Mouse (Mus musculus): Measurements from ENCODE around the gene Ptger3. TPM values are rescaled to one million over a fixed set of nuclear protein-coding genes. Genes with fewer than 3 reads are reported as not detected.

The Ptger3 gene
- polyA plus RNA-seq, 1 experiment, result 2.5 TPM

DNA sequence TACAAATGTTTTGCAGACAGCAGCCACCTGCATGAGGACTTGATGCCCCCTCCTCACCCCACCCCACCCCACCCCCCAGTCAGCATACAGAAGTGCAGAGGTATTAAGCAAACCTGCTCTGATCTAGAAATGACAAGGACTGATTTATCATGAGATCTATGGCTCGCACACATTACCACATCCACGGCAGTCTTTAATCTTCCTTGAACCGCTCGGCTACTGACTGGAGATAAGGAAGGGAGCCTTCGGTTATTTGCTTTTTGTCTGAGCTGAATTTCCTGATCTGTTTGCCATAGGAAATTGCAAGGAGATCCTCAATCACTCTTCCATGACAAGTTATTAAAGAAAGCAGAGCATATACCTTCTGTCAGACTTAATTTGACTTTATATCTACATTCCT lies 64.0 kb downstream of the Ptger3 start:
- H3K27ac ChIP-seq (ENCODE audit: insufficient read depth, low read depth, low read length), result no peak overlapping the region
- no peaks in the 10 kb centered on the region for H3K27me3 ChIP-seq (ENCODE audit: control insufficient read depth, insufficient read depth, low read length)
- TF ChIP-seq CTCF (IDR thresholded peaks at IDR 0.05; ENCODE audit: extremely low read depth, insufficient read length, insufficient replicate concordance, low read depth, low read length), result no peak
- TF ChIP-seq POLR2A (IDR thresholded peaks at IDR 0.05; ENCODE audit: low read depth, low read length), result no peak
- H3K36me3 ChIP-seq (ENCODE audit: control insufficient read depth, insufficient read depth, low read length), result no peaks in the 10 kb centered on the region
- WGBS, result 34% methylated on average over 5 of the region's 5 CpGs
- no peak overlapping the region for H3K4me3 ChIP-seq (ENCODE audit: low read depth, low read length)
- H3K4me1 ChIP-seq (ENCODE audit: control insufficient read depth, insufficient read depth, insufficient read length, low read length), result no peaks in the 10 kb centered on the region

DNA sequence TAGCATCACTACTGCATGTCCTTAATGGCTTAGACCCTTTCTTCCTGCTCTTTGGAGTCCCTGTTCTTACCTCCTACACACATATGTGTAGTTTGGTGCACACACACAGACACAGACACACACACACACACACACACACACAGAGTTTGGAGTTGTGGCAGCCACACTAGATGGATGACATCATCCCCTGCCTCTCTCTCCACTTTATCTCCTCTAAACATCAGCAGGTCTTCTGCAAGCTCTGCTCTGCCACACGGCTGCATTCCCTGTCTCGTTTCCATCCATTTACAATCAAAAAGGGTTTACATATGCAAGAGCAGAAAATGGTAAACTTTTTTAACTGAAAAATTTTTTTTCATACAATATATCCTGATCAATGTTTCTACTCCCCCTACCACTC lies 64.7 kb downstream of the Ptger3 start:
- no peak for TF ChIP-seq CTCF (IDR thresholded peaks at IDR 0.05; ENCODE audit: extremely low read depth, insufficient read length, insufficient replicate concordance, low read depth, low read length)
- no peak for TF ChIP-seq POLR2A (IDR thresholded peaks at IDR 0.05; ENCODE audit: low read depth, low read length)
- H3K36me3 ChIP-seq (ENCODE audit: control insufficient read depth, insufficient read depth, low read length), result no peaks in the 10 kb centered on the region
- H3K27ac ChIP-seq (ENCODE audit: insufficient read depth, low read depth, low read length), result no peak overlapping the region
- H3K4me1 ChIP-seq (ENCODE audit: control insufficient read depth, insufficient read depth, insufficient read length, low read length), result no peaks in the 10 kb centered on the region
- WGBS, result 34% methylated on average over 2 of the region's 2 CpGs
- no peaks in the 10 kb centered on the region for H3K27me3 ChIP-seq (ENCODE audit: control insufficient read depth, insufficient read depth, low read length)
- no peak overlapping the region for H3K4me3 ChIP-seq (ENCODE audit: low read depth, low read length)

GRCm38 (mm10) chr3:157634431-157634830 lies 67.7 kb downstream of the Ptger3 start:
- 73% methylated on average over 3 of the region's 3 CpGs for WGBS
- H3K36me3 ChIP-seq (ENCODE audit: control insufficient read depth, insufficient read depth, low read length), result no peaks in the 10 kb centered on the region
- no peaks in the 10 kb centered on the region for H3K27me3 ChIP-seq (ENCODE audit: control insufficient read depth, insufficient read depth, low read length)
- no peaks in the 10 kb centered on the region for H3K4me1 ChIP-seq (ENCODE audit: control insufficient read depth, insufficient read depth, insufficient read length, low read length)
- H3K27ac ChIP-seq (ENCODE audit: insufficient read depth, low read depth, low read length), result no peak overlapping the region
- TF ChIP-seq CTCF (IDR thresholded peaks at IDR 0.05; ENCODE audit: extremely low read depth, insufficient read length, insufficient replicate concordance, low read depth, low read length), result no peak
- TF ChIP-seq POLR2A (IDR thresholded peaks at IDR 0.05; ENCODE audit: low read depth, low read length), result no peak
- no peak overlapping the region for H3K4me3 ChIP-seq (ENCODE audit: low read depth, low read length)

GRCm38 (mm10) chr3:157635713-157636112 lies 69.0 kb downstream of the Ptger3 start:
- Histone ChIP-seq H3K36me3 (ENCODE audit: control insufficient read depth, insufficient read depth, low read length) (no peaks in the 10 kb centered on the region), H3K27ac (ENCODE audit: insufficient read depth, low read depth, low read length) (no peak overlapping the region), H3K27me3 (ENCODE audit: control insufficient read depth, insufficient read depth, low read length) (no peaks in the 10 kb centered on the region), H3K4me1 (ENCODE audit: control insufficient read depth, insufficient read depth, insufficient read length, low read length) (no peaks in the 10 kb centered on the region), H3K4me3 (ENCODE audit: low read depth, low read length) (no peak overlapping the region)
- WGBS, result 72% methylated on average over 4 of the region's 4 CpGs
- TF ChIP-seq CTCF (IDR thresholded peaks at IDR 0.05; ENCODE audit: extremely low read depth, insufficient read length, insufficient replicate concordance, low read depth, low read length), result no peak
- no peak for TF ChIP-seq POLR2A (IDR thresholded peaks at IDR 0.05; ENCODE audit: low read depth, low read length)

DNA sequence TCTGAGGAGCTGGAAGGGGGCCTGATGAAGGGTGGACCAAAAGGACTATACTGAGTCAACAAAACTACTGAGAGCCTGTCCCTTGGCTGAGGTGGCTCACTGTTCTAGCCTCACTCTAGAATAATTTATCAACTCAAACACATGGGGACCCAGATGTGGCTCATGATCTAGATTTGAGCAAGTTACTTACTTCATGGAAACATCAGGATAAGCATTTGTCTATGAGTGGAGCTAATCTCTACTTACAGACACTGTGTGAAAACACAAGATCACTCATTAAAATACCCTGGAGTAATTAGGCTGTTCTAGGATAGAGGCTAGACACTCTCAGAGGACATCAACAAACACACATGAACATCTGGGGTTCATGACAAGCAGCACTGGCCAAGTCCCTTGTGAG lies 70.2 kb downstream of the Ptger3 start:
- Histone ChIP-seq H3K4me1 (ENCODE audit: control insufficient read depth, insufficient read depth, insufficient read length, low read length) (no peaks in the 10 kb centered on the region), H3K27me3 (ENCODE audit: control insufficient read depth, insufficient read depth, low read length) (no peaks in the 10 kb centered on the region), H3K4me3 (ENCODE audit: low read depth, low read length) (no peak overlapping the region), H3K27ac (ENCODE audit: insufficient read depth, low read depth, low read length) (no peak overlapping the region), H3K36me3 (ENCODE audit: control insufficient read depth, insufficient read depth, low read length) (no peaks in the 10 kb centered on the region)
- no peak for TF ChIP-seq POLR2A (IDR thresholded peaks at IDR 0.05; ENCODE audit: low read depth, low read length)
- TF ChIP-seq CTCF (IDR thresholded peaks at IDR 0.05; ENCODE audit: extremely low read depth, insufficient read length, insufficient replicate concordance, low read depth, low read length), result no peak

GRCm38 (mm10) chr3:157637341-157637740 lies 70.6 kb downstream of the Ptger3 start:
- WGBS, result 50% methylated on average over 2 of the region's 2 CpGs
- Histone ChIP-seq H3K36me3 (ENCODE audit: control insufficient read depth, insufficient read depth, low read length) (no peaks in the 10 kb centered on the region), H3K4me3 (ENCODE audit: low read depth, low read length) (no peak overlapping the region), H3K4me1 (ENCODE audit: control insufficient read depth, insufficient read depth, insufficient read length, low read length) (no peaks in the 10 kb centered on the region), H3K27ac (ENCODE audit: insufficient read depth, low read depth, low read length) (no peak overlapping the region), H3K27me3 (ENCODE audit: control insufficient read depth, insufficient read depth, low read length) (no peaks in the 10 kb centered on the region)
- TF ChIP-seq POLR2A (IDR thresholded peaks at IDR 0.05; ENCODE audit: low read depth, low read length), result no peak
- TF ChIP-seq CTCF (IDR thresholded peaks at IDR 0.05; ENCODE audit: extremely low read depth, insufficient read length, insufficient replicate concordance, low read depth, low read length), result no peak

DNA sequence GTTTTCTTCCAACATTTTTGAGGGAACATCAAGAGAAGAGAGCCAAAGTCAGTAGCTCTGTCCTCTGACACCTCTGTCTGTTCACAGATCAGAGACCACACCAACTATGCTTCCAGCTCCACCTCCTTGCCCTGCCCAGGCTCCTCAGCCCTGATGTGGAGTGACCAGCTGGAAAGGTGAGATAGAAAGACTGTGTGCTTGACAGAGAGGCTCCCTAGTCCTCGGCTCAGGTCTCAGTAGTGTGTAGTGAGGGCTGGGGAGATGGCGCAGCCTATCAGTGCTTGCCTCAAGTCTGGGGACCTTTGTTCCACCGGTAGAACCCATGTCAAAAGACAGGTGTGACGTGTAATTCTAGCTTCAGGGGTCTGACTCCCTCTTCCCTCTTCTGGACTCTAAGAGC lies 74.9 kb downstream of the Ptger3 start:
- Histone ChIP-seq H3K27ac (ENCODE audit: insufficient read depth, low read depth, low read length) (no peak overlapping the region), H3K27me3 (ENCODE audit: control insufficient read depth, insufficient read depth, low read length) (no peaks in the 10 kb centered on the region), H3K4me3 (ENCODE audit: low read depth, low read length) (no peak overlapping the region), H3K4me1 (ENCODE audit: control insufficient read depth, insufficient read depth, insufficient read length, low read length) (no peaks in the 10 kb centered on the region), H3K36me3 (ENCODE audit: control insufficient read depth, insufficient read depth, low read length) (no peaks in the 10 kb centered on the region)
- WGBS, result 74% methylated on average over 4 of the region's 4 CpGs
- TF ChIP-seq CTCF (IDR thresholded peaks at IDR 0.05; ENCODE audit: extremely low read depth, insufficient read length, insufficient replicate concordance, low read depth, low read length) (no peak), POLR2A (IDR thresholded peaks at IDR 0.05; ENCODE audit: low read depth, low read length) (no peak)

- WGBS, result 83% methylated on average over 7 of the region's 7 CpGs
- TF ChIP-seq POLR2A (IDR thresholded peaks at IDR 0.05; ENCODE audit: low read depth, low read length) (no peak), CTCF (IDR thresholded peaks at IDR 0.05; ENCODE audit: extremely low read depth, insufficient read length, insufficient replicate concordance, low read depth, low read length) (no peak)
- Histone ChIP-seq H3K4me1 (ENCODE audit: control insufficient read depth, insufficient read depth, insufficient read length, low read length) (no peaks in the 10 kb centered on the region), H3K27ac (ENCODE audit: insufficient read depth, low read depth, low read length) (no peak overlapping the region), H3K27me3 (ENCODE audit: control insufficient read depth, insufficient read depth, low read length) (no peaks in the 10 kb centered on the region), H3K36me3 (ENCODE audit: control insufficient read depth, insufficient read depth, low read length) (no peaks in the 10 kb centered on the region), H3K4me3 (ENCODE audit: low read depth, low read length) (no peak overlapping the region)
These were observed 94.9 kb downstream of the Ptger3 start for GRCm38 (mm10) chr3:157661622-157662021.
